Mouse (Mus musculus): Measurements from ENCODE around the gene Sema3g.

DNA sequence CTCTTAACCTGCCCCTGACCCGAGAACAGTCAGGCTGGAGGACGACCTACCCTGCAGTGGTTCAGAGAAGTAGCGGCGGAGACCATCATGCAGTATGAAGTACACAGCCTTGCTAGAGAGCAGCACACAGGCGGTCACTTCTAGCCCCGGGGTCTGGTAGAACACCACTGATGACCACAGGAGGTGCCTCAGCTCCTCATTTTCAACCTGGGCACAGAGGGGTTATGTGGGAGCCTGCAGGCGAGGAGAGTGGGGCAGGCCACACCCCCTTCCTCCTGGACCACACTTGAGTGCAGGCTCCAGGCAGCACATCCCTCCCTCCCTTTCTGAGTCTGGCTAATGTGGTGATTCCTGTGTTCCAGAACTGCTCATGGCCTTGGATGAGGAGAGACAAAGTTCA is 44.1 kb upstream of the Sema3g start:
- no peak for TF ChIP-seq CTCF (IDR thresholded peaks at IDR 0.05; ENCODE audit: low read depth, low read length)
- no peak for TF ChIP-seq GATA1 (IDR thresholded peaks at IDR 0.05; ENCODE audit: borderline replicate concordance, low read length)
- TF ChIP-seq TAL1 (conservative IDR thresholded peaks at IDR 0.05; ENCODE audit: low read depth, low read length) = no peak
- no peak for TF ChIP-seq POLR2AphosphoS5 (IDR thresholded peaks at IDR 0.05; ENCODE audit: insufficient replicate concordance, low read depth, low read length)
- TF ChIP-seq GATA2 (IDR thresholded peaks at IDR 0.05; ENCODE audit: borderline replicate concordance, low read depth, low read length) = no peak

Measured in G1E (cell line).